22 mouse cellular contexts compared by ENCODE assay signal in the genomic region with DNA sequence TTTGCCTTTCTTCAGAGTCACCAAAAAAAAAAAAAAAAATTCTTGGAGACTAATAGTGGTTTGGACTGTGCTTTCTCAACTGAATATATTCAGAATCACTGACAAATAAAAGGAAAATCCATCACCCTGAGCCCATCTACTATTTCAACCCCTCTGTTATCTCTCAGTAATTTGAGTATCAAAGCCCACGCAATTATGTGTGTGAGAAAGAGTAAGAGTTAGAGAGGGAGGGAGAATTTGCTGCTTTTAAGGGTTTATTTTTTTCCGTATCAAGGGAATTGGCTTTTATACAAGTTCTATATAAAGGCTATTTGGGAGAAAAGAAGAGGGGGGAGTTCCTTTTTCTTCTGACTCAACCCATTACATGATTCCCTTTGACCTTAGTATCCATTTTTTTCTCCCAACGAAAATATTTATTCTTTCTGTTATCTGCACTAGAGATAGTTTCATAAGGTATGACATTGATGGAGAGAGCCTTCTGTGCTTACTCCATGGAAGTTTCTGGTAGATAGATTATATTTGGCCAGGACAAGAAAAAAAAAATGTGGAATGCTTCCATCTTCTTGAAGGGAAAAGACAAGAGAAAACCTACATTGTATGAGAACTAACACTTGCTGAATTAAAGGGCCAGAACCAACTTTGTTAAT.
"Had no signal": no experiment of that assay in that cellular context is flagged by ENCODE, and none has a peak within 500 bp of the region (broad histone marks: within the 10 kb centered on the region; RNA-seq: fewer than 3 reads in every experiment).

No protein-coding gene starts in this region.

- H3K9ac ChIP-seq: hindbrain, embryonic 13.5 days; hindbrain, embryonic 15.5 days; kidney, embryonic 15.5 days; limb, embryonic 13.5 days had no signal

- ATAC-seq: forebrain, embryonic 16.5 days; hindbrain, postnatal 0 days; intestine, embryonic 16.5 days had no signal

- H3K4me3 ChIP-seq: gastrocnemius, adult 2 months; heart, embryonic 10.5 days; hindbrain, embryonic 13.5 days; hindbrain, embryonic 15.5 days; kidney, embryonic 15.5 days; limb, embryonic 13.5 days had no signal

- H3K4me1 ChIP-seq: heart, embryonic 10.5 days; hindbrain, embryonic 13.5 days; hindbrain, embryonic 15.5 days; kidney, embryonic 15.5 days; limb, embryonic 13.5 days had no signal

- H3K4me2 ChIP-seq: hindbrain, embryonic 13.5 days; hindbrain, embryonic 15.5 days; kidney, embryonic 15.5 days; limb, embryonic 13.5 days had no signal

- H3K27ac ChIP-seq: gastrocnemius, adult 2 months; heart, embryonic 10.5 days; hindbrain, embryonic 13.5 days; hindbrain, embryonic 15.5 days; hindbrain, postnatal 0 days; kidney, embryonic 15.5 days; kidney, postnatal 0 days; limb, embryonic 13.5 days had no signal

- H3K27me3 ChIP-seq: hindbrain, embryonic 13.5 days; hindbrain, embryonic 15.5 days; kidney, embryonic 15.5 days; limb, embryonic 13.5 days had no signal

- H3K9me3 ChIP-seq: heart, embryonic 10.5 days; hindbrain, embryonic 13.5 days; hindbrain, embryonic 15.5 days; kidney, embryonic 15.5 days; limb, embryonic 13.5 days had no signal

- DNase-seq: gastrocnemius, adult 2 months; gastrocnemius, postnatal 10 days; gastrocnemius, postnatal 25 days; heart, adult 18-20 months; heart, postnatal 10 days; kidney, adult 11 months; kidney, adult 2 months; kidney, adult 9 months; kidney, postnatal 14 days; kidney, postnatal 36 days; layer of hippocampus, adult 9-11 months; layer of hippocampus, postnatal 36 days; left cerebral cortex, postnatal 4 days had no signal

- H3K36me3 ChIP-seq: heart, embryonic 10.5 days; hindbrain, embryonic 13.5 days; hindbrain, embryonic 15.5 days; kidney, embryonic 15.5 days had no signal
